Mouse (Mus musculus) testis, adult 2 months (tissue): Measurements from ENCODE around the gene Psmd3.

Experiments used
- CTCF ChIP-seq: fragments of 200-500 bp; IDR thresholded peaks from 2 replicates; pipeline ENCODE4 v1.5.1; 2012; ENCODE audit warnings: low read depth, mild to moderate bottlenecking, inconsistent platforms, low read length, moderate library complexity; ENCODE audit not compliant: control insufficient read depth, insufficient read depth, insufficient replicate concordance
- POLR2A ChIP-seq: fragments of 200-500 bp; IDR thresholded peaks from 2 replicates; pipeline ENCODE4 v1.6.1; 2012; ENCODE audit warnings: low read depth, mild to moderate bottlenecking, inconsistent platforms, low read length, moderate library complexity; ENCODE audit not compliant: control insufficient read depth

- TF ChIP-seq CTCF = no peak; the same call in 1 of the 2 replicates
- peak; percentile 51; the same call in 1 of the 2 replicates for TF ChIP-seq POLR2A
These were observed 46.8 kb downstream of the Psmd3 start, which contains the start of gene Med24 for GRCm38 (mm10) chr11:98729119-98729588.
